Mouse (Mus musculus) lung, adult 2 months (tissue): ENCODE measurements around the gene Pdcd5.

Source experiments
- CTCF ChIP-seq: fragments of 200-500 bp; IDR thresholded peaks from 2 replicates; pipeline ENCODE4 v1.5.1; 2011; ENCODE audit warnings: mild to moderate bottlenecking, low read length, control low read depth; ENCODE audit not compliant: insufficient read depth
- POLR2A ChIP-seq: fragments of 200-500 bp; IDR thresholded peaks from 2 replicates; pipeline ENCODE4 v1.6.1; 2011; ENCODE audit warnings: low read depth, mild to moderate bottlenecking, control low read depth, low read length, borderline replicate concordance; ENCODE audit errors: extremely low read depth

DNA sequence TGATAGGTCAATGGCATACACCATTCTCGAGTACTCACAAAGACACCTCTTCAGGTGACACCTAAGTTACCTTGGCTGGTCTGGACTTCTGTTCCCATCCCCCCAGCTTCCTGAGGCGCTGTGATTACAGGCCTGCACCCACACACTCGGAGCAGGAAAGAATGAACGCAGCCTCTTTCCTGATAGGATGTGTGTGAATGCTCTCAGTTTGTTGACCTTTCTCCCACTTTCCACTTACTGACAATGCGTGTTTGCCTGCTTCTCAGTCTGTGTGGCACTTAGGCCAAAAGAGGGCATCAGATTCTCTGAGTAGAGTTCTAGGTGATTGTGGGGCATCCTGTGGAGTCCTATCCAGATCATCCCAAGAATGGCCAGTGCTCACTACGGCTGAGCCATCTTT, 7.2 kb downstream of the Pdcd5 start:
- TF ChIP-seq CTCF (no peak), POLR2A (no peak)
